ENCODE assay signal across 12 mouse cellular contexts in the genomic region with DNA sequence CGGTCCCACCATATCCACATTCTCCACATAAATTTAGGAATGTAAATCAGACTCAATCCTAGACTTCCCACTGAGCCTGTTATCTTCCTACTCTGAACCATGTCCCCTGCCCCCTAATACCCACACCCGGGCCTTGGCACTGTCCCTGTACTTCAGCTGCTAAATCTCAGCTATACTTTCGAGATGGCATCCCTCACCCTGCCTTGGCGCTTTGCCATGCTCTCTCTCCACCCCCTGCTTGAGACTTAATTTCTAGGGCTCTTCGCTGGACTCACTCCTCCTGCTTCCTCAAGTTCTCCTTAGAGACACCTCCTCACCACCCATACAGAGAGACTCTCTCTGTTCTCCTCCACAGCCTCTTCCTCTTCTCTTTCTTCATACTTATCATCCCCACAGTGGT.
"Had no signal": no experiment of that assay in that cellular context is flagged by ENCODE, and none has a peak within 500 bp of the region (broad histone marks: within the 10 kb centered on the region; RNA-seq: fewer than 3 reads in every experiment).

No protein-coding gene starts in this region.

- DNase-seq: gastrocnemius, adult 2 months; gastrocnemius, postnatal 10 days; gastrocnemius, postnatal 25 days; heart, adult 18-20 months; heart, postnatal 10 days; heart, postnatal 4 days; kidney, adult 18-20 months; kidney, adult 8-10 months; kidney, postnatal 10 days; kidney, postnatal 25 days; kidney, postnatal 4 days; liver had no signal
